Mouse (Mus musculus) layer of hippocampus, postnatal 25 days (tissue): ENCODE data around the gene Wdr31. TPM values are rescaled to one million over a fixed set of nuclear protein-coding genes. Genes with fewer than 3 reads are reported as not detected.

ENCODE experiments used
- DNase-seq, 2 experiments: peaks; one replicate each; pipeline ENCODE4 v3.0.0; 2022; ENCODE audit warnings: mixed read lengths in 2 of 2, low spot score in 1 of 2; ENCODE audit errors: extremely low spot score in 1 of 2
- total RNA-seq, 2 experiments: library from RNA; stranded (reverse); gene quantifications; 2 replicates each; pipeline ENCODE4 v1.2.3; 2021

The Wdr31 gene
- total RNA-seq, 2 experiments from 2014 or later, result 6.7 to 8.5 TPM

DNA sequence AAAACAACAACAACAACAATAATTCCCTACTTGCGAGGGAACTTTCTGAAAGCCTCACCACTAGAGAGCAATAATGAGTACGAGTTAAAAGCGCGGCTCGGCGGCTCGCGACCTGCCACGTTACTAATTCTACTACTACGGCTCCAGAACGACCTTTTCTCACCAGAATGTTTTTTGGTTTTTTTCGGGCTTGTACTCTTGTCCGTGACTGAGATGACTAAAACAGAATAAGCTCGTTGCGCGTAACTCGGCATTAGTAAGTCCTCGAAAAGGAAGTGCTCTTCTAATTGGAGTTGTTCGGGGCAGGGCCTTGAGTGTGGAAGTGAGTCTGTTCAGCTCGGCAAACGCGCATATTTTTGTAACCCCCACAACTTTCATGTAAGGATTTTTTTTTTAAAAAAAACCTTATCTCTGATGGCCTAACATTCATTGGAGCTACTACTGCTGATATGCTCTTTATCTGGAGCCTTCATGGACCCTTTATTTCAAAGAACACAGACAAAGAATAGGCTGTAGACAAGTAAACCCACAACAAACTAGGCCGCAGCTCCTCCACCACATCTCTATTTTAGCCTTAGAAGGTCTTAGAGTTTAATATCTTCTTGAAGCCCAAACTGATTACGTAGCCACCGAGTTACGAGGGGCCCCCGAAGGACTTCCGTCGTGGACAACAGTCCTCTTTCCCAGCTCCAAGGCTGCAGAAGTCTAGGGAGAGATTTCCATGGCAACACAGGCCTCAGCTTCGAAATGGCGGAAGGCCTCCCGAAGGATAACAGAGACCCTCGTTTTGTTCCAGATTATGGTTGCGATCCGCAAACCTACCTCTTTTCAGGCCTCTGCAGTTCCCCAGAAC lies 62.7 kb downstream of the Wdr31 start:
- peak; percentile 28 to 37 for DNase-seq

DNA sequence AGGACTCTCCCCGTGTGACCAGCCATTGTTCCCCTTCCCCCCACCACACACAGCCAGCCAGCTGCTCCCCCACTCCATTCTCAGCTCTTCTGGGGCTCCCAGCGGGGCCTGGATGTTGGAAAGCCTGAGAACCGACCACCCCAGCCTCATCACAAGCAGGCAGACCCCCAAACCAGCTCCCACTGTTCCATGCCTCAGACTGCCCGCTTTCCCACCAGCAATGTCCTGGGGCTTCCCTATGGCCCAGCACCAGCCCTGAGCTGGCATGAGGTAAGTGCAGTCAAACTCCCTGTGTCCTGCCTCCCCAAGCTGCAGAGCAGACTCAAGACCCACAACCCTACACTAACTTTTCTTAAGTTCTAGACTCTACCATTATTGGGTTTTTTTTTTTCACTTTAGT lies 64.6 kb downstream of the Wdr31 start:
- no peak for DNase-seq

DNA sequence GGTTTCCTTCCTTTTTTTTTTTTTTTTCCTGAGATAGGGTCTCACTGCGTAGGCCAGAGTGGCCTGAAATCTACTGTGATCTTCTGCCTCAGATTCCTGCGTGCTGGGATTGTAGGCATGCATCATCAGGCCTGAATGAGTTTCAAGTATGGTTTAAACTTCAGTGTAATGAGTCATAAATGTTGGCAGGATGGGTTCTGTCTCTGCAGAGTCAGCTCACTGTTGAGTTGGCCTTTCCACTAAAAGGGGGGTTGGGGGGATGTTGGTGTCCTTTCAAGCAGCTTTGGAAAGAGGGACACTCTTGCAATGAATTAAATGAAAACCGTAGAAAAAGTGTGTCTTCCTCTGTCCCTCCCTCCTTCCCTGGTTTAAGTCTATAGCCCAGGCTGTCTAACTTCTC lies 71.7 kb downstream of the Wdr31 start:
- DNase-seq, result no peak

Other genes starting within 250 kb of the Wdr31 start
- gene Zfp37, start 239.8 kb downstream of the Wdr31 start, total RNA-seq, result 10 to 100 TPM; 22.9 to 25.6 TPM
- gene Slc31a2, start 208.3 kb downstream of the Wdr31 start, total RNA-seq, result 1 to 10 TPM; 8.3 to 8.9 TPM
- gene Fkbp15, start 110.3 kb downstream of the Wdr31 start, total RNA-seq, result 10 to 100 TPM; 38.1 to 44.2 TPM
- gene Slc31a1, start 110.2 kb downstream of the Wdr31 start, total RNA-seq, result 10 to 100 TPM; 16.2 to 16.8 TPM
- gene Cdc26, start 62.3 kb downstream of the Wdr31 start, total RNA-seq, result 10 to 100 TPM; 43.0 to 51.1 TPM
- gene Prpf4, start 62.1 kb downstream of the Wdr31 start, total RNA-seq, result 10 to 100 TPM; 12.4 to 12.6 TPM
- gene Rnf183, start 35.6 kb downstream of the Wdr31 start, total RNA-seq, result not detected
- under 1 TPM; 0.20 to 0.38 TPM for gene Bspry, start 9.2 kb upstream of the Wdr31 start, total RNA-seq
- 10 to 100 TPM in 1 of 2 experiments, 1 to 10 TPM in 1; 9.4 to 10.7 TPM for gene Hdhd3, start 32.6 kb upstream of the Wdr31 start, total RNA-seq
- gene Alad, start 49.0 kb upstream of the Wdr31 start, total RNA-seq, result 10 to 100 TPM; 25.8 to 28.9 TPM
- 10 to 100 TPM; 21.0 to 21.9 TPM for gene Pole3, start 54.2 kb upstream of the Wdr31 start, total RNA-seq
- under 1 TPM; 0.21 to 0.54 TPM for gene 4933430I17Rik, start 54.5 kb upstream of the Wdr31 start, total RNA-seq
- gene Rgs3, start 89.0 kb upstream of the Wdr31 start, total RNA-seq, result 10 to 100 TPM; 18.9 to 23.6 TPM